Mouse (Mus musculus) hindbrain, embryonic 16.5 days (tissue): ENCODE measurements around the gene Clmn. TPM values are rescaled to one million over a fixed set of nuclear protein-coding genes. Genes with fewer than 3 reads are reported as not detected.
A peak's percentile ranks its signal among the peaks of the same experiment; 100 is the strongest.

Experiments used
- ATAC-seq: fragments of 200-750 bp; cut with Nextera tagmentation; 2 replicates; pipeline ENCODE4 v1.8.0; 2017; ENCODE audit warnings: moderate TSS enrichment, moderate library complexity
- H3K27ac ChIP-seq: fragments of 300-500 bp; sonication (generic); 2 replicates; pipeline ENCODE4 v1.5.1; 2014; ENCODE audit warnings: low read depth, mild to moderate bottlenecking, control low read depth, low read length, moderate library complexity
- H3K27me3 ChIP-seq: fragments of 300-500 bp; sonication (generic); replicated peaks from 2 replicates; pipeline ENCODE4 v1.6.1; 2014; ENCODE audit warnings: low read length; ENCODE audit not compliant: control insufficient read depth, insufficient read depth
- H3K36me3 ChIP-seq: fragments of 300-500 bp; sonication (generic); 2 replicates; pipeline ENCODE4 v1.6.1; 2014; ENCODE audit warnings: mild to moderate bottlenecking, low read length, moderate library complexity, mixed read lengths; ENCODE audit not compliant: control insufficient read depth, insufficient read depth
- H3K4me1 ChIP-seq: fragments of 300-500 bp; sonication (generic); 2 replicates; pipeline ENCODE4 v1.6.1; 2014; ENCODE audit warnings: low read depth, low read length; ENCODE audit not compliant: control insufficient read depth, insufficient read depth
- H3K4me2 ChIP-seq: fragments of 300-500 bp; sonication (generic); 2 replicates; pipeline ENCODE4 v1.6.1; 2014; ENCODE audit warnings: mild to moderate bottlenecking, low read length, control low read depth, moderate library complexity
- H3K4me3 ChIP-seq: fragments of 300-500 bp; sonication (generic); 2 replicates; pipeline ENCODE4 v1.5.1; 2014; ENCODE audit warnings: mild to moderate bottlenecking, low read length, control low read depth, moderate library complexity
- H3K9ac ChIP-seq: fragments of 300-500 bp; sonication (generic); 2 replicates; pipeline ENCODE4 v1.6.1; 2014; ENCODE audit warnings: low read depth, mild to moderate bottlenecking, control low read depth, low read length, moderate library complexity
- H3K9me3 ChIP-seq: fragments of 300-500 bp; sonication (generic); 2 replicates; pipeline ENCODE4 v1.6.1; 2014; ENCODE audit warnings: mild to moderate bottlenecking, low read length, moderate library complexity; ENCODE audit not compliant: control insufficient read depth
- WGBS: fragments of 180-500 bp; shearing (Covaris S2); extraction: QIAGEN DNeasy Blood & Tissue Kit; methylation state at CpG from one replicate; pipeline ENCODE4 v1.1.7; 2014; 5-methylcytosine and 5-hydroxymethylcytosine counted together
- polyA plus RNA-seq: library from polyadenylated mRNA; unstranded; fragments of >200 nt; fragmentation: Nextera tagmentation; extraction: Ambion mirVana; gene quantifications from 2 replicates; pipeline ENCODE4 v1.2.1, GENCODE M21; 2015

The Clmn gene
- polyA plus RNA-seq, 1 experiment from 2014 or later = 1.2 TPM

DNA sequence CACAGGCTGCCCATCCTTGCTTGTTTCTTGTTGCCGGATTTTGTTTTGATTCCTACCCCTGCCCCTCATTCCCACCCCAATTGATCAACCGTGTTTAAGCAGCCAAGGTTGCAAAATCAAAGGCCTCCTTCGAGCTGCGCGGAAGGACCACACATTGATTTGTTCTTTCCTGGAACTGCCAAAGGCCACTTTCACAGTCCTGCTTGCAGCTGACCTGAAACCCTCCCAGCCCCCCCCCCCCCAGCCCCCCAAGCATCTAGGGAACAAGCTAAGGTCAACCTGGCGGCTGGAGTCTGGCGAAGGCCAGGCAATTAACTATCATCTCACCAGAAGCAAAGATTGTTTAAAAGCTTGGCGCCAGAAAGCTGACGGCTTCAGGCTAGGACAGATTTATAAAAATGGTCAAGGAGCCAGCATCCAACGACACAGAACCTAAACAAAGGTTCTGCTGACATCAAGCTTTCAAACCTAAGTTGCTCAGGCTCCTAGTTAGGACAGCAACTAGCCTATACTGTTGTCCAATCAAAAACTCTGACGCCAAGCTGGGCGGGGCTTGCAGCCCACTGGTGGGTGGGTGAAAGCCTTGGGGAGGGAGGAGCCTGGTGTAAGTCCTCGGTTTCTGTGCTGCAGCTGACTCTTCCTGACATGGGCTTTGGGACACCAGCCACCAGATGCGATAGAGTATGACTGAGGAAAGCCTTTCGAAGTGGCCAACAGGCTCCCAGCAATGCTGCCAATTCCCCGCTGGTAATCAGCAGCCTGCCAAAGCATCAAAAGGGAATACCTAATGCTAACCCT is 13.0 kb downstream of the Clmn start:
- H3K4me2 ChIP-seq = peak overlapping the region; percentile 18; the same call in 1 of the 2 replicates
- H3K27me3 ChIP-seq = no peaks in the 10 kb centered on the region
- 32% methylated on average over 16 of the region's 16 CpGs for WGBS
- H3K9me3 ChIP-seq = no peaks in the 10 kb centered on the region
- ATAC-seq = peak; percentile 85
- H3K36me3 ChIP-seq = no peaks in the 10 kb centered on the region
- H3K4me3 ChIP-seq = no peak overlapping the region
- no peak overlapping the region for H3K27ac ChIP-seq
- no peak overlapping the region for H3K9ac ChIP-seq
- H3K4me1 ChIP-seq = no peaks in the 10 kb centered on the region; the same call in 1 of the 2 replicates

DNA sequence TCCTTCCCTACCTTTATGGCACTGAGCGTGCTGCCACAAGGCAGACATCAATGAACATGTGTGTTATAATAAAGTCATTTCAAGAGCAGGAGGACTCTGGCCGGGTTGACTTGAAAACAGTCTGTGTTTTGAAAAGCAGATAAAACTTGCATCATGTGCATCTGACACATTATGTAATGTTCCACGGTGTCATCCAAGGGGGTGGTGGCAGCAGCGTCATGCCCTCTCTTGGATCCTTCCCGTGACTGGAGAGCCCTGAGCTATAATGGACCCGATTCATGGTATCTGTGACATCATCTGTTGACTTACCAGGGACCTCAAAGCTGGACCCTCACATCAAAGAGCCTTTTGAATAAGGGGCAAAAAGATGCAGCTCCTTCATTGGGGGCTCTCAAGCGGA is 14.8 kb downstream of the Clmn start:
- H3K4me3 ChIP-seq = no peak overlapping the region
- no peak overlapping the region for H3K27ac ChIP-seq
- no peak overlapping the region for H3K4me2 ChIP-seq
- 92% methylated on average over 7 of the region's 7 CpGs for WGBS
- ATAC-seq = no peak
- H3K9ac ChIP-seq = no peak overlapping the region
- H3K4me1 ChIP-seq = peaks cover 5% of the 10 kb centered on the region
- H3K36me3 ChIP-seq = no peaks in the 10 kb centered on the region
- no peaks in the 10 kb centered on the region for H3K9me3 ChIP-seq
- H3K27me3 ChIP-seq = no peaks in the 10 kb centered on the region; the same call in 1 of the 2 replicates

DNA sequence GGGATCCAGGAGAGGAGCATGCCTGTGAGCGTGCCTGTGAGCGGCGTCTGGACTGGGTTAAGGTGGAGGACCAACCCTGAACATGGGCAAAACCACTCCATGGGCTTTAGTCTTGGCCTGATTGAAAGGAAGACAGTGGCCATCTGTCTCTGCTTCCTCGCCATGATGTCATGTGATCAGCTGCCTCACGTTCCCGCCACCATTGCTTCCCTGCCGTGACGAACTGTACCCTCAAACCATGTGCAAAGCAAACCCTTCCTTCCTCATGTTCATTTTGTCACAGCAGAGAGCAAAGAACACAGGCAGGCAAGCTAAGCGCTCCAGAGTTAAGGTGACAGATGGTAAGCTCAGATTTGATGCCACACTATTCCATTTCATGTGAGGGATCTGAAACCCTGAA is 16.2 kb downstream of the Clmn start:
- WGBS = 92% methylated on average over 9 of the region's 9 CpGs
- H3K4me3 ChIP-seq = no peak overlapping the region
- no peak overlapping the region for H3K4me2 ChIP-seq
- no peak for ATAC-seq
- peaks cover 5% of the 10 kb centered on the region for H3K4me1 ChIP-seq
- H3K27ac ChIP-seq = no peak overlapping the region
- H3K9me3 ChIP-seq = no peaks in the 10 kb centered on the region
- H3K36me3 ChIP-seq = no peaks in the 10 kb centered on the region
- no peaks in the 10 kb centered on the region; the same call in 1 of the 2 replicates for H3K27me3 ChIP-seq
- no peak overlapping the region for H3K9ac ChIP-seq

DNA sequence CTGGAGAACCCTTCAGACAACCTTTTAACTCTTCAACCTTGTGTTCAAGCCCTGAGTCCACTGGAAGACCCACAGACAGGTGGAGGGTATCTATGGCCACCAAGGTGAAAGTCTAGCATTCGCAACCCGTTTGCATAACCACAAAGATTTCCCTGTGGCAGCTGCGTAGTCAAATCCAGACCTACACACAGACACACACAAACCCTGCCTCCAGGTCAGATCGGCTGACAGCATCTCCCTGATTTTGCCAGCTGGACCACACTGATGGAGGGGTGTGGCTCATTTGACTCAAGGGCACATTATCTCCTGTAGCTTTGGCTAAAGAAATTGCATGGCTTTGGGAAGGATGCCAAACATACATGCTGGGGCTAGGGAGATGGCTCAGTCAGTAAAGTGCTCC is 17.6 kb downstream of the Clmn start:
- Histone ChIP-seq H3K4me3 (no peak overlapping the region), H3K27me3 (no peaks in the 10 kb centered on the region; the same call in 1 of the 2 replicates), H3K4me2 (no peak overlapping the region), H3K9me3 (no peaks in the 10 kb centered on the region), H3K9ac (no peak overlapping the region), H3K27ac (no peak overlapping the region), H3K36me3 (no peaks in the 10 kb centered on the region), H3K4me1 (peaks cover 5% of the 10 kb centered on the region)
- no peak for ATAC-seq
- 86% methylated on average over 4 of the region's 4 CpGs for WGBS

DNA sequence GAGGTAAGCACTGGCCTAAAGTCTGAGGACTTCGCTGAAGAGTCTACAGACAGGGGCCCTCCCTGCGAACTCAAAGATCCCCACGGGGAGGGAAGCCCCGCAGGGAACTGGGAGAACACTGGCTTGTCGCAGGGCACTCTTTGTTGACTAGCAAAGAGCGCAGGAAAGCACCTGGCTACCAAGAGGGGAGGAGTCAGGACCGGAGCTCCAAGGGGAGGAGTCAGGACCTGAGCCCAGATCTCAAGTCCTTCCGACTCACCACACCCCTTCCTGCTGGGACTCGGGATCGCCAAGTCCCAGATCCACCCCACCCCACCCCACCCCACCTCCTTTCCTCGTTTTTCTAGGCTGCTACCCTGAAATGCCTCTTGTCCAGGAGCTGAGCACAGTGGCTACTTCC is 19.2 kb downstream of the Clmn start:
- peak overlapping the region; percentile 30 for H3K4me2 ChIP-seq
- H3K9ac ChIP-seq = no peak overlapping the region; the same call in 1 of the 2 replicates
- no peaks in the 10 kb centered on the region for H3K36me3 ChIP-seq
- no peak overlapping the region for H3K27ac ChIP-seq
- peaks cover 5% of the 10 kb centered on the region for H3K4me1 ChIP-seq
- no peak for ATAC-seq
- H3K27me3 ChIP-seq = no peaks in the 10 kb centered on the region; the same call in 1 of the 2 replicates
- no peaks in the 10 kb centered on the region for H3K9me3 ChIP-seq
- WGBS = 7% methylated on average over 11 of the region's 11 CpGs
- no peak overlapping the region for H3K4me3 ChIP-seq

DNA sequence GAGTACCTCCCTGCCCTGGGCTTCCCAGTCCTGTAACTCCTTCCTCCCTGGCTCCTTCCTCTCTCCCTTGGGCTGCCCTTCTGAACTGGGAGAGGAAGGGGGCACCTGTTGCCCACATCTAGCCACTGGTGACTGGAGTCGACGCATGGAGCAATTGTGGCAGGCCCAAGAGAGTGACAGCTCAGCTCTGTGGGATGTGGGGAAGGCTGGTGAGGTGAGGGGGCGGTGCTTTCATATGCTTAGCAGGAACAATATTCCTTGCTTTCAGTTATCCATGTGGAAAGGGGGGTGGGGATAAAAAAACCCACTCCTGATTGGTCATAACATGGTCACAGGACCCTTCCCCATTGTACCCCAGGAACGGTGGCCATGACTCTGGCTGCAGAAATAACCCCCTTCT is 19.9 kb downstream of the Clmn start:
- no peak for ATAC-seq
- no peaks in the 10 kb centered on the region; the same call in 1 of the 2 replicates for H3K27me3 ChIP-seq
- H3K9me3 ChIP-seq = no peaks in the 10 kb centered on the region
- peaks cover 5% of the 10 kb centered on the region for H3K4me1 ChIP-seq
- H3K9ac ChIP-seq = no peak overlapping the region
- no peak overlapping the region for H3K4me2 ChIP-seq
- no peak overlapping the region for H3K27ac ChIP-seq
- 53% methylated on average over 4 of the region's 4 CpGs for WGBS
- no peaks in the 10 kb centered on the region for H3K36me3 ChIP-seq
- no peak overlapping the region for H3K4me3 ChIP-seq

DNA sequence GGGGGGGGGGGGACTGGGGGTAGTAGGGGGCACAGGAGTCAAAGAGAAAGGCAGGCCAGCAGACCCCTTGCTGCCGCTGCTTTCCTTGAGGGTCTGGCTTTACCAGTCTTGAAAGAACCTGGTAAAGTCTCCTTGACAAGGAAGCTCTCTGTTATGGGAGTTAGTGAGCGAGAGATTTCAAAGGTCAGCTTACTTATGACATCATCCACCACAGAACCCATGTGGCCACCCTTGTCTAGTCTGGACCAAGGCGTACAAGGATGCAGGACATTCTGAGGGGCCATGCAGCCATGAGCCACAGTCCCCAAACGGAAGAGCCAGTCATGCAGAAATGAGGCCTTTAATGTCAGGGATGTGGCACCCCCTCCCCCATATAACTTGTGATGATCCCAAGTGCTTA is 20.6 kb downstream of the Clmn start:
- no peak for ATAC-seq
- Histone ChIP-seq H3K27ac (no peak overlapping the region), H3K36me3 (no peaks in the 10 kb centered on the region), H3K4me2 (no peak overlapping the region), H3K9ac (no peak overlapping the region), H3K27me3 (no peaks in the 10 kb centered on the region; the same call in 1 of the 2 replicates), H3K4me3 (no peak overlapping the region), H3K4me1 (peaks cover 5% of the 10 kb centered on the region), H3K9me3 (no peaks in the 10 kb centered on the region)
- WGBS = 76% methylated on average over 4 of the region's 4 CpGs

DNA sequence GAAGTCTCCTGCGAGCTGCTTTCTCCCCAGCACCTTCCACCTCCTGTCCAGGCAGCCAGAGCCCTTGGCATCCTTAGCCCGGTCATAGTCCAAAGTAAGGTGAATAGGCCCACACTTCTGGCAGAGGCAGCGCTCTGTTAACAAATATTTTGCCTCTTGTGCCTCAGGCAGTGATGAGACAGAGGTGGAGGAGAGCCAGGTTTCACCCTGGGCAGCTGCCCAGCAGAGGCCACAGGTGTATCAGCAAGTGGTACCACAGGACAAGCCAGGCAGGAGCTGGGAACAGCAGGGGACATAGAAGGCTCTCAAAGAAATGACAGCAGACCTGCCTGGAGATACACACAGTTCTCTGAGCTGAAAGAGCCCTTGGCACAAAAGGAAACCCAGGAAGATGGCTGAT is 23.6 kb downstream of the Clmn start:
- WGBS = 82% methylated on average over 3 of the region's 3 CpGs
- no peak for ATAC-seq
- Histone ChIP-seq H3K27me3 (no peaks in the 10 kb centered on the region; the same call in 1 of the 2 replicates), H3K4me1 (peaks cover 16% of the 10 kb centered on the region), H3K27ac (no peak overlapping the region), H3K9me3 (no peaks in the 10 kb centered on the region), H3K4me2 (no peak overlapping the region), H3K36me3 (no peaks in the 10 kb centered on the region), H3K4me3 (no peak overlapping the region), H3K9ac (no peak overlapping the region)

DNA sequence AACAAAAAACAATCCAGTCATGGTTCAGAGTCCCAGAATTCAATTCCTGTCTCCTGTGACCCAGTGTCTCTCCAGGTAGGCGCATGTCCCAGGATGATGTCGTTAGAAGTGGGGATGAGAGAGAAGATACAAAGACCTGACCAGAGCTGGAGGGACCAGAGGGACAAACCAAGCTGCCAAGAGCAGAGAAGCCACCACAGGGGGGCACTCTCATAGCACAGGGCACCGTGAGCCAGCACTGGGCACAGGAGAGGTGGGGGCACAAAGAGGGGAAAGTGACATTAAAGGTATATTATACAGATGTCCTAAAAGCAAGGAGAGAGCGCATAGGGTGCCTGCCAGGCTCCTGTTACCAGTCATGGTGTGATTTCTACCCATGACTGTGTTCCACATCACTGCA is 25.9 kb downstream of the Clmn start:
- 62% methylated on average over 4 of the region's 4 CpGs for WGBS
- H3K4me3 ChIP-seq = no peak overlapping the region
- no peaks in the 10 kb centered on the region for H3K36me3 ChIP-seq
- no peak overlapping the region for H3K9ac ChIP-seq
- no peak overlapping the region for H3K4me2 ChIP-seq
- H3K4me1 ChIP-seq = peaks cover 11% of the 10 kb centered on the region; the same call in 1 of the 2 replicates
- no peaks in the 10 kb centered on the region for H3K27me3 ChIP-seq
- no peak for ATAC-seq
- no peaks in the 10 kb centered on the region for H3K9me3 ChIP-seq
- no peak overlapping the region for H3K27ac ChIP-seq
